Mouse (Mus musculus) forebrain, embryonic 11.5 days (tissue): Measurements from ENCODE around the gene Ust. TPM values are rescaled to one million over a fixed set of nuclear protein-coding genes. Genes with fewer than 3 reads are reported as not detected.

ENCODE experiments used
- ATAC-seq: fragments of 200-750 bp; cut with Nextera tagmentation; replicated peaks from 2 replicates; pipeline ENCODE4 v1.8.0; 2017; ENCODE audit warnings: moderate TSS enrichment; ENCODE audit not compliant: low FRiP score
- DNase-seq: peaks from one replicate; pipeline ENCODE4 v3.0.0-alpha.2; 2017; ENCODE audit warnings: low spot score
- H3K27ac ChIP-seq: fragments of 300-500 bp; sonication (generic); 2 replicates; pipeline ENCODE4 v1.5.1; 2014; ENCODE audit warnings: low read depth, low read length
- H3K27me3 ChIP-seq: fragments of 300-500 bp; sonication (generic); 2 replicates; pipeline ENCODE4 v1.6.1; 2014; ENCODE audit warnings: mild to moderate bottlenecking, low read length, mixed read lengths; ENCODE audit not compliant: control insufficient read depth, insufficient read depth
- H3K36me3 ChIP-seq: fragments of 300-500 bp; sonication (generic); 2 replicates; pipeline ENCODE4 v1.6.1; 2014; ENCODE audit warnings: mild to moderate bottlenecking, low read length, moderate library complexity, mixed read lengths; ENCODE audit not compliant: control insufficient read depth, insufficient read depth
- H3K4me1 ChIP-seq: fragments of 300-500 bp; sonication (generic); replicated peaks from 2 replicates; pipeline ENCODE4 v1.6.1; 2014; ENCODE audit warnings: low read length, mixed read lengths; ENCODE audit not compliant: control insufficient read depth, insufficient read depth
- H3K4me2 ChIP-seq: fragments of 300-500 bp; sonication (generic); 2 replicates; pipeline ENCODE4 v1.6.1; 2014; ENCODE audit warnings: low read depth, mild to moderate bottlenecking, low read length, moderate library complexity, mixed read lengths; ENCODE audit not compliant: severe bottlenecking
- H3K4me3 ChIP-seq: fragments of 300-500 bp; sonication (generic); 2 replicates; pipeline ENCODE4 v1.5.1; 2014; ENCODE audit warnings: low read depth, low read length
- H3K9ac ChIP-seq: fragments of 300-500 bp; sonication (generic); 2 replicates; pipeline ENCODE4 v1.6.1; 2014; ENCODE audit warnings: low read length
- H3K9me3 ChIP-seq: fragments of 300-500 bp; sonication (generic); 2 replicates; pipeline ENCODE4 v1.6.1; 2016; ENCODE audit warnings: low read length, mixed read lengths; ENCODE audit not compliant: control insufficient read depth
- WGBS: fragments of 180-500 bp; shearing (Covaris S2); extraction: QIAGEN DNeasy Blood & Tissue Kit; methylation state at CpG from one replicate; pipeline ENCODE4 v1.1.7; 2014; 5-methylcytosine and 5-hydroxymethylcytosine counted together
- polyA plus RNA-seq: library from polyadenylated mRNA; unstranded; fragments of >200 nt; fragmentation: Nextera tagmentation; extraction: Ambion mirVana; gene quantifications from 2 replicates; pipeline ENCODE4 v1.2.1, GENCODE M21; 2014

Gene Ust
- polyA plus RNA-seq, 1 experiment from 2014 or later, result 3.4 TPM

GRCm38 (mm10) chr10:8388239-8388638 lies 130.4 kb downstream of the Ust start:
- DNase-seq (no peak), ATAC-seq (no peak)
- H3K9me3 ChIP-seq, result no peaks in the 10 kb centered on the region
- no peaks in the 10 kb centered on the region for H3K36me3 ChIP-seq
- H3K9ac ChIP-seq, result no peak overlapping the region
- H3K4me2 ChIP-seq, result no peak overlapping the region
- peaks cover 2% of the 10 kb centered on the region; the same call in 1 of the 2 replicates for H3K4me1 ChIP-seq
- peaks cover 4% of the 10 kb centered on the region for H3K27me3 ChIP-seq
- 81% methylated on average over 7 of the region's 7 CpGs for WGBS
- no peak overlapping the region for H3K4me3 ChIP-seq
- no peak overlapping the region for H3K27ac ChIP-seq

- Histone ChIP-seq H3K4me1 (no peaks in the 10 kb centered on the region), H3K9me3 (no peaks in the 10 kb centered on the region), H3K4me3 (no peak overlapping the region), H3K36me3 (no peaks in the 10 kb centered on the region), H3K9ac (no peak overlapping the region), H3K27ac (no peak overlapping the region), H3K27me3 (no peaks in the 10 kb centered on the region), H3K4me2 (no peak overlapping the region)
- DNase-seq, result no peak
- ATAC-seq, result no peak
- WGBS, result 79% methylated on average over 10 of the region's 10 CpGs
These were observed 148.6 kb downstream of the Ust start for GRCm38 (mm10) chr10:8369894-8370500.

- no peaks in the 10 kb centered on the region for H3K36me3 ChIP-seq
- H3K4me3 ChIP-seq, result no peak overlapping the region
- ATAC-seq, result no peak
These were observed 152.8 kb downstream of the Ust start for GRCm38 (mm10) chr10:8365816-8366215.

GRCm38 (mm10) chr10:8364182-8364581 lies 154.4 kb downstream of the Ust start:
- Histone ChIP-seq H3K4me2 (no peak overlapping the region), H3K4me3 (no peak overlapping the region), H3K27ac (no peak overlapping the region), H3K4me1 (no peaks in the 10 kb centered on the region), H3K27me3 (no peaks in the 10 kb centered on the region), H3K36me3 (no peaks in the 10 kb centered on the region), H3K9ac (no peak overlapping the region), H3K9me3 (no peaks in the 10 kb centered on the region)
- DNase-seq (no peak), ATAC-seq (no peak)
- WGBS, result 14% methylated on average over 3 of the region's 3 CpGs

More at GRCm38 (mm10) chr10:8365816-8366215, 152.8 kb downstream of the Ust start:
- Histone ChIP-seq H3K27me3 (no peaks in the 10 kb centered on the region), H3K4me1 (no peaks in the 10 kb centered on the region), H3K27ac (no peak overlapping the region), H3K9me3 (no peaks in the 10 kb centered on the region), H3K9ac (no peak overlapping the region), H3K4me2 (no peak overlapping the region)
- 46% methylated on average over 1 of the region's 1 CpGs for WGBS
- no peak for DNase-seq

GRCm38 (mm10) chr10:8363281-8363680 lies 155.3 kb downstream of the Ust start:
- no peaks in the 10 kb centered on the region for H3K4me1 ChIP-seq
- ATAC-seq (no peak), DNase-seq (no peak)
- no peak overlapping the region for H3K4me3 ChIP-seq
- H3K9ac ChIP-seq, result no peak overlapping the region
- no peaks in the 10 kb centered on the region for H3K36me3 ChIP-seq
- no peak overlapping the region for H3K27ac ChIP-seq
- no peaks in the 10 kb centered on the region for H3K27me3 ChIP-seq
- 47% methylated on average over 8 of the region's 8 CpGs for WGBS
- H3K4me2 ChIP-seq, result no peak overlapping the region
- no peaks in the 10 kb centered on the region for H3K9me3 ChIP-seq

- Histone ChIP-seq H3K4me1 (no peaks in the 10 kb centered on the region), H3K9me3 (no peaks in the 10 kb centered on the region), H3K4me3 (no peak overlapping the region), H3K27me3 (no peaks in the 10 kb centered on the region), H3K9ac (no peak overlapping the region), H3K4me2 (no peak overlapping the region), H3K27ac (no peak overlapping the region), H3K36me3 (no peaks in the 10 kb centered on the region)
- no peak for DNase-seq
- 84% methylated on average over 15 of the region's 15 CpGs for WGBS
- no peak for ATAC-seq
These were observed 160.2 kb downstream of the Ust start for GRCm38 (mm10) chr10:8358286-8359045.

- no peak for ATAC-seq
- no peak overlapping the region for H3K4me3 ChIP-seq
- no peak for DNase-seq
- no peaks in the 10 kb centered on the region for H3K9me3 ChIP-seq
- no peak overlapping the region for H3K4me2 ChIP-seq
- H3K4me1 ChIP-seq, result no peaks in the 10 kb centered on the region
- H3K36me3 ChIP-seq, result no peaks in the 10 kb centered on the region
- H3K27me3 ChIP-seq, result no peaks in the 10 kb centered on the region
- 85% methylated on average over 4 of the region's 4 CpGs for WGBS
- no peak overlapping the region for H3K9ac ChIP-seq
- H3K27ac ChIP-seq, result no peak overlapping the region
These were observed 165.1 kb downstream of the Ust start for GRCm38 (mm10) chr10:8353534-8353933.

- H3K27ac ChIP-seq, result no peak overlapping the region
- H3K27me3 ChIP-seq, result no peaks in the 10 kb centered on the region
- no peak for DNase-seq
- H3K36me3 ChIP-seq, result no peaks in the 10 kb centered on the region
- H3K4me2 ChIP-seq, result no peak overlapping the region
- no peak overlapping the region for H3K4me3 ChIP-seq
- no peaks in the 10 kb centered on the region for H3K9me3 ChIP-seq
- H3K9ac ChIP-seq, result no peak overlapping the region
- ATAC-seq, result no peak
- 89% methylated on average over 7 of the region's 7 CpGs for WGBS
- no peaks in the 10 kb centered on the region for H3K4me1 ChIP-seq
These were observed 168.0 kb downstream of the Ust start for GRCm38 (mm10) chr10:8350626-8351025.

GRCm38 (mm10) chr10:8347497-8347896 lies 171.1 kb downstream of the Ust start:
- Histone ChIP-seq H3K9ac (no peak overlapping the region), H3K4me2 (no peak overlapping the region), H3K4me1 (no peaks in the 10 kb centered on the region), H3K27me3 (no peaks in the 10 kb centered on the region), H3K9me3 (no peaks in the 10 kb centered on the region), H3K36me3 (no peaks in the 10 kb centered on the region), H3K27ac (no peak overlapping the region), H3K4me3 (no peak overlapping the region)
- DNase-seq (no peak), ATAC-seq (no peak)
- 79% methylated on average over 5 of the region's 5 CpGs for WGBS
